Mouse (Mus musculus) midbrain, embryonic 15.5 days (tissue): Measurements from ENCODE around the gene Fam69b. TPM values are rescaled to one million over a fixed set of nuclear protein-coding genes. Genes with fewer than 3 reads are reported as not detected.

ENCODE experiments used
- ATAC-seq: fragments of 200-750 bp; cut with Nextera tagmentation; replicated peaks from 2 replicates; pipeline ENCODE4 v1.8.0; 2017; ENCODE audit warnings: moderate TSS enrichment
- H3K27ac ChIP-seq: fragments of 300-500 bp; sonication (generic); 2 replicates; pipeline ENCODE4 v1.5.1; 2015; ENCODE audit warnings: mild to moderate bottlenecking, inconsistent platforms
- H3K27me3 ChIP-seq: fragments of 300-500 bp; sonication (generic); replicated peaks from 2 replicates; pipeline ENCODE4 v1.6.1; 2015; ENCODE audit warnings: inconsistent platforms
- H3K36me3 ChIP-seq: fragments of 300-500 bp; sonication (generic); replicated peaks from 2 replicates; pipeline ENCODE4 v1.6.1; 2015; ENCODE audit warnings: inconsistent platforms
- H3K4me1 ChIP-seq: fragments of 300-500 bp; sonication (generic); 2 replicates; pipeline ENCODE4 v1.6.1; 2015; ENCODE audit warnings: inconsistent platforms
- H3K4me2 ChIP-seq: fragments of 300-500 bp; sonication (generic); 2 replicates; pipeline ENCODE4 v1.6.1; 2015; ENCODE audit warnings: inconsistent platforms, mild to moderate bottlenecking, moderate library complexity
- H3K4me3 ChIP-seq: fragments of 300-500 bp; sonication (generic); 2 replicates; pipeline ENCODE4 v1.5.1; 2015; ENCODE audit warnings: mild to moderate bottlenecking, inconsistent platforms
- H3K9ac ChIP-seq: fragments of 300-500 bp; sonication (generic); 2 replicates; pipeline ENCODE4 v1.6.1; 2015; ENCODE audit warnings: mild to moderate bottlenecking, inconsistent platforms
- H3K9me3 ChIP-seq: fragments of 300-500 bp; sonication (generic); 2 replicates; pipeline ENCODE4 v1.6.1; 2016; ENCODE audit warnings: inconsistent platforms
- WGBS: fragments of 180-500 bp; shearing (Covaris S2); methylation state at CpG from one replicate; pipeline ENCODE4 v1.1.7; 2015; ENCODE audit warnings: mixed read lengths; 5-methylcytosine and 5-hydroxymethylcytosine counted together
- polyA plus RNA-seq: library from polyadenylated mRNA; unstranded; fragments of >200 nt; fragmentation: Nextera tagmentation; extraction: Ambion mirVana; gene quantifications from 2 replicates; pipeline ENCODE4 v1.2.1, GENCODE M21; 2015

Fam69b gene
- polyA plus RNA-seq, 1 experiment from 2014 or later = 168 TPM

DNA sequence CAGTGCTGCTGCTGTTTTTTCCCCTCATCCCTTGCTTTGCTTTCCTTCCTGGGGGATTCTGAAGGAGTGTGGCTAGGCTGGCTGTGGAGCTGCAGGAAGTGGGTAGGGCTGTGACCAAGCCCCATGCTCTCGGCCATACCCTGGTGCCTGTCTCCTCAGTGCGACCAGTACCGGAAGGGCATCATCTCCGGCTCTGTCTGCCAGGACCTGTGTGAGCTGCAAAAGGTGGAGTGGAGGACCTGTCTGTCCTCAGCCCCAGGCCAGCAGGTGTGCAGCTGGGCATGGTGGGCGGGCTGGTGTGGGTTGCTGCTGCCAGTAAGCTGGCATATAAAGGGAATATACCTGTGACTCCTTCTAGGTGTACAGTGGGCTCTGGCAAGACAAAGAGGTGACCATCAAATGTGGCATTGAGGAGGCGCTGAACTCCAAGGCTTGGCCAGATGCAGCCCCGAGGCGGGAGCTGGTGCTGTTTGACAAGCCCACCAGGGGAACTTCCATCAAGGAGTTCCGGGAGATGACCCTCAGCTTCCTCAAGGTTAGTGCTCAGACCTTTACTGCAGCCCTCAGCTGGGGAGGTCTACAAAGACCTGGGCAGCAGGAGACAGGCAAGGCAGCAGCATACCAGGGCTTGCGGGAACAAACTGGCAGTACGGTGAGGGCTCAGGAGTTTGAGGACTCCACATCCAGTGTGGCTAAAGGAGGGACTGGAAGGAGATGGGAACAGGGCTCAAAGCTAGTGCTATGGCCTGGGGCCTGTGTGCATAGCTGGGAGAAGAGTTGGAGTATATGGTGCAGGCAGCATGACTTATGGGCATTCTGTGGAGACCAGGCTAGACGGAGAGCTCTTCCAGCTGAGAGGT lies 6.6 kb downstream of the Fam69b start:
- H3K27ac ChIP-seq = peak overlapping the region; percentile 1; the same call in 1 of the 2 replicates
- peaks cover 31% of the 10 kb centered on the region for H3K36me3 ChIP-seq
- 70% methylated on average over 12 of the region's 12 CpGs for whole genome bisulfite sequencing
- ATAC-seq = no peak
- no peak overlapping the region for H3K4me2 ChIP-seq
- H3K4me1 ChIP-seq = peaks cover 82% of the 10 kb centered on the region
- no peaks in the 10 kb centered on the region for H3K27me3 ChIP-seq
- no peak overlapping the region for H3K4me3 ChIP-seq
- H3K9ac ChIP-seq = no peak overlapping the region
- no peaks in the 10 kb centered on the region for H3K9me3 ChIP-seq

- Histone ChIP-seq H3K4me2 (no peak overlapping the region), H3K4me3 (no peak overlapping the region), H3K27me3 (no peaks in the 10 kb centered on the region), H3K9me3 (no peaks in the 10 kb centered on the region), H3K9ac (no peak overlapping the region), H3K4me1 (peaks cover 77% of the 10 kb centered on the region), H3K36me3 (peaks cover 31% of the 10 kb centered on the region), H3K27ac (no peak overlapping the region)
- no peak for ATAC-seq
- WGBS = 73% methylated on average over 21 of the region's 21 CpGs
These were observed 7.5 kb downstream of the Fam69b start for GRCm38 (mm10) chr2:26635489-26636324.

- Histone ChIP-seq H3K9me3 (no peaks in the 10 kb centered on the region), H3K9ac (no peak overlapping the region), H3K27ac (no peak overlapping the region), H3K36me3 (peaks cover 31% of the 10 kb centered on the region), H3K4me3 (no peak overlapping the region), H3K27me3 (no peaks in the 10 kb centered on the region), H3K4me2 (no peak overlapping the region), H3K4me1 (peaks cover 71% of the 10 kb centered on the region)
- WGBS = 50% methylated on average over 2 of the region's 2 CpGs
- ATAC-seq = no peak
These were observed 8.0 kb downstream of the Fam69b start for GRCm38 (mm10) chr2:26636325-26636635.

GRCm38 (mm10) chr2:26637316-26637932 lies 9.2 kb downstream of the Fam69b start:
- 81% methylated on average over 4 of the region's 4 CpGs for whole genome bisulfite sequencing
- Histone ChIP-seq H3K9me3 (no peaks in the 10 kb centered on the region), H3K9ac (no peak overlapping the region), H3K4me3 (no peak overlapping the region), H3K36me3 (peaks cover 31% of the 10 kb centered on the region), H3K27me3 (no peaks in the 10 kb centered on the region), H3K27ac (no peak overlapping the region), H3K4me1 (peaks cover 61% of the 10 kb centered on the region), H3K4me2 (no peak overlapping the region)
- ATAC-seq = no peak

DNA sequence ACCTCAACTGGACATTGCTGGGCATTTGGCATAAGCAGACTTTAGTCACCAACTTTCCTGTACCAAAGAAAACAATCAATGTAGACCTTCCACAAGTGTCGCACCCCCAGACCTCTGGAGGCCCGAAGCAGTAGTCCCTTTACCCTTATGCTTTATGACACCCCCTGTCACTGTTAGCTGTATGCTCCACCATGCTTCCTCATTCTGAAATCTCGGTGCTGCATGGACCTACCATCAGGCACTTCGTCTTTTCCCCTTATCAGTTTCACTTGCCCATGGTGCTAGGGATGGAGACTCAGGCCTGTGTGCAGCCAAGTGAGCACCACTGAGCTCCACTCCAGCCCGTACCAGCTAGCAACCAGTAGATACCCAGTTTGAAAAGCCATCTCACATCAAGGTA lies 9.8 kb downstream of the Fam69b start:
- H3K9me3 ChIP-seq = no peaks in the 10 kb centered on the region
- H3K36me3 ChIP-seq = peaks cover 31% of the 10 kb centered on the region
- H3K4me2 ChIP-seq = peak overlapping the region; percentile 72
- WGBS = 83% methylated on average over 5 of the region's 5 CpGs
- no peaks in the 10 kb centered on the region for H3K27me3 ChIP-seq
- peak overlapping the region; percentile 77; the same call in 1 of the 2 replicates for H3K4me3 ChIP-seq
- H3K27ac ChIP-seq = no peak overlapping the region
- ATAC-seq = no peak
- peak overlapping the region; percentile 22; the same call in 1 of the 2 replicates for H3K9ac ChIP-seq
- peaks cover 55% of the 10 kb centered on the region for H3K4me1 ChIP-seq

GRCm38 (mm10) chr2:26638572-26638971 lies 10.3 kb downstream of the Fam69b start:
- peaks cover 31% of the 10 kb centered on the region for H3K36me3 ChIP-seq
- H3K4me1 ChIP-seq = peaks cover 50% of the 10 kb centered on the region
- no peaks in the 10 kb centered on the region for H3K27me3 ChIP-seq
- H3K9ac ChIP-seq = peak overlapping the region; percentile 22; the same call in 1 of the 2 replicates
- 0 out of 2 replicates have a peak overlapping the region, but pooled peaks have one; percentile 66 for H3K27ac ChIP-seq
- no peak for ATAC-seq
- H3K4me3 ChIP-seq = peak overlapping the region; percentile 77
- no peaks in the 10 kb centered on the region for H3K9me3 ChIP-seq
- peak overlapping the region; percentile 72 for H3K4me2 ChIP-seq
- 71% methylated on average over 5 of the region's 5 CpGs for WGBS

- peak overlapping the region; percentile 85; the same call in 1 of the 2 replicates for H3K9ac ChIP-seq
- no peaks in the 10 kb centered on the region for H3K9me3 ChIP-seq
- H3K4me3 ChIP-seq = peak overlapping the region; percentile 77
- 10% methylated on average over 8 of the region's 8 CpGs for WGBS
- peaks cover 45% of the 10 kb centered on the region for H3K4me1 ChIP-seq
- H3K27ac ChIP-seq = peak overlapping the region; percentile 66; the same call in 1 of the 2 replicates
- ATAC-seq = peak; percentile 53; the same call in 1 of the 2 replicates
- H3K36me3 ChIP-seq = peaks cover 31% of the 10 kb centered on the region
- H3K4me2 ChIP-seq = peak overlapping the region; percentile 72
- H3K27me3 ChIP-seq = no peaks in the 10 kb centered on the region
These were observed 10.8 kb downstream of the Fam69b start for GRCm38 (mm10) chr2:26639083-26639482.

DNA sequence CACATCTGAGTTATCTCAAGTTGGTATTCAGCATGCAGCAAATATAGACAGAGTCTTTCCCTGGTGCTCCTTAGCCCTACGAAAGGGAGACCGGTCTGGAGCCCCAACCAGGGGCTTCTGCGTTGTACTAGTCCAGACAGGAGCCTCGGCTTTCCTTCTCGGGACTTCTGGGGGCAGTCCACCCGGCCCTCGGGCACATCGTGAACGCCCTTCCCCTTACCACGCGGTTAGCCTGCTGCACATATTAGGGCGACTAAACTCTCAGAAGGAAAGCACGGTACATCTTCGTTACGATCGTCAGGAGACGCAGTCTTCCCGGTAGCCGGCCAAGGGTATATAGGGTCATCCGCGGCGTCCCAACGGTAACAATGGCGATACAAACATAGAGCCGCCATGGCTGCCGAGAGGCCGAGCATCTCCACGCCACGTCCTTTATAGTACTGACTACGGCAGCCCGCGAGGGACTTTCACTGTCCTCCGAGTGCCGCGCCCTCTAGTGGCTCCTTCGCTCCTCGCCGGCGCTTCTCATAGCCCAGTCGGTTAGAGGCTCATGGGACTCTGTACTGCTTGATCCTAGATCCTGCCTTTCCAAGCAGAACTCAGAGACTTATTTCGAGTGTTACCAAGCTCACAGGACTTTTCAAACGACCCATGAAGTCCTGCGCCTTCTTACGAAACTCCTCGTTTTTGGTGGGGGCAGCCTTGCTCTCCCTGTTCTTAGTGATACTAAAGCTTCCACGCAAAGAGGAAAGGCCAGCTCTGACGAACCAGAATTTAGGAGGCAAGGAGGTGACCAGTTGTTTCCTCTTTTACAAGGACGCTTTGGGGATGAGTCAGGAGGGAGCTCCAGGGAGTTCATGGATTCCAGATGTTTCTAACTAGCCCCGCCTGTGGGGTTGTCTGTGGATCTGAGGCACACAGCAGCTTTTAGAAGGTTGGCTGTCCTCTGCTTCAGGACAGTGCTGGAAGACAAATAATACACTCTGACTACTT lies 11.9 kb downstream of the Fam69b start:
- Histone ChIP-seq H3K27ac (peak overlapping the region; percentile 83), H3K36me3 (peaks cover 30% of the 10 kb centered on the region), H3K4me2 (peak overlapping the region; percentile 72), H3K9ac (peak overlapping the region; percentile 85), H3K9me3 (no peaks in the 10 kb centered on the region), H3K27me3 (no peaks in the 10 kb centered on the region), H3K4me3 (peak overlapping the region; percentile 77), H3K4me1 (peaks cover 36% of the 10 kb centered on the region)
- 5% methylated on average over 49 of the region's 49 CpGs for WGBS
- peak; percentile 85 for ATAC-seq

DNA sequence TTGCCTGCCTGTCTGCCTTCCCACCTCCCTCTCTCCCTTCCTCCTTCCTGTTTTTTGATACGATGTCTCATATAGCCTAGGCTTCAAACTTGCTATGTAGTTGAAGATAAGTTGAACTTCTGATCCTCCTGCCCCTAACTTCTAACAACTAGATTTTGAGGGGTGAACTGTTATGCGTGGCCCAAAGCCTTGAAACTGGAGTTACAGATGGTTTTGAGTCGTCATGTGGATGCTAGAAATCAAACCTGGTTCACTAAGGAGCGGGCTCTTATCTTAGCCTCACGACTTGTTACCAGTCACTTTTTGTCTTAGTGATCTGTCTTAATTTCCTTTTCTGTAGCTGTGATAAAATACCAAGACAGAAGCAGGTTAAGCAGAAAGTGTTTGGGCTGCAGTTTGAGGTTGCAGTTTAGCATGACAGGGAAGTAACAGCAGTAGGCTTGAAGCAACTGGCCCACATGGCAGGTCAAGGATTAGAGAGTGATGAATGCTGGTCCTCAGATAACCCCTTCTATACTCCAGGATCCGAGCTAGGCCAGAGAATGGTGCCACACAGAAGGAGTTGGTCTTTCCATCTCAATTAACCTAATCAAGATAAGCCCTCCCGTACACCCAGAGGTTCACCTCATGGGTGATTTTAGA lies 12.9 kb downstream of the Fam69b start:
- Histone ChIP-seq H3K36me3 (peaks cover 22% of the 10 kb centered on the region), H3K9me3 (no peaks in the 10 kb centered on the region), H3K27me3 (no peaks in the 10 kb centered on the region), H3K9ac (no peak overlapping the region), H3K4me3 (no peak overlapping the region), H3K4me1 (peaks cover 33% of the 10 kb centered on the region), H3K27ac (peak overlapping the region; percentile 83; the same call in 1 of the 2 replicates), H3K4me2 (no peak overlapping the region)
- ATAC-seq = no peak
- 82% methylated on average over 7 of the region's 7 CpGs for WGBS

DNA sequence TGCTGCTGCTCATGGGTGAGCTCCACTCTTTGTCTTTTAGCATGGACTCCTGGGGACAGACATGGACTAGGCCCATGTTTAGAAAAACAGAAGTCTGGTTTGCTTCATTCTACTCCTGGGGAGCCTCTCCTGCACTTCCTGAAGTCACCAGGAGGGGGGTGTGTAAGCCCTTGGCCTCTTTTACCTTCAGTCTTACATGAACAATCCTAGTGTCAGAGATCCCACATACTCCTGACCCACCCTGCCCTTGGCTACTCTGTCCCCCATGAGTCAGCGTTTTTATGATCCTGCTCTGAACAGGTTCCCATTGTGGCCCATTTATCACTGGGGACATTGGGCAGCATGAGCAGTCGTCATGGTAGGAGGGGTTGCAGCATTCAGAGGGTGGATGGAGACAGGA lies 15.7 kb downstream of the Fam69b start:
- Histone ChIP-seq H3K4me1 (peaks cover 8% of the 10 kb centered on the region), H3K4me3 (no peak overlapping the region), H3K27me3 (no peaks in the 10 kb centered on the region), H3K9ac (no peak overlapping the region), H3K9me3 (no peaks in the 10 kb centered on the region), H3K36me3 (no peaks in the 10 kb centered on the region), H3K27ac (no peak overlapping the region), H3K4me2 (no peak overlapping the region)
- ATAC-seq = no peak
- WGBS = 73% methylated on average over 2 of the region's 2 CpGs
